Mouse (Mus musculus): Measurements from ENCODE around the gene Ngrn. TPM values are rescaled to one million over a fixed set of nuclear protein-coding genes. Genes with fewer than 3 reads are reported as not detected.

Ngrn gene
- polyA plus RNA-seq, 1 experiment from 2014 or later, result 45.0 TPM

GRCm38 (mm10) chr7:80252437-80252836 lies 8.6 kb upstream of the Ngrn start:
- H3K4me2 ChIP-seq (ENCODE audit: low read depth, low read length), result no peak overlapping the region
- 77% methylated on average over 7 of the region's 7 CpGs for WGBS
- no peak overlapping the region for H3K9ac ChIP-seq (ENCODE audit: low read length)
- ATAC-seq (replicated peaks; ENCODE audit: extremely low read depth, insufficient read depth, low FRiP score), result no peak
- H3K4me1 ChIP-seq (ENCODE audit: control insufficient read depth, insufficient read depth, low read length), result no peaks in the 10 kb centered on the region
- H3K4me3 ChIP-seq (ENCODE audit: low read length), result no peak overlapping the region
- H3K36me3 ChIP-seq (ENCODE audit: control insufficient read depth, insufficient read depth), result no peaks in the 10 kb centered on the region
- H3K27ac ChIP-seq (ENCODE audit: low read length), result no peak overlapping the region
- H3K9me3 ChIP-seq (replicated peaks; ENCODE audit: control insufficient read depth, low read length), result no peaks in the 10 kb centered on the region
- H3K27me3 ChIP-seq (ENCODE audit: control insufficient read depth, insufficient read depth, low read length), result 0 out of 2 replicates have a peak, but pooled peaks cover 3% of the 10 kb centered on the region

DNA sequence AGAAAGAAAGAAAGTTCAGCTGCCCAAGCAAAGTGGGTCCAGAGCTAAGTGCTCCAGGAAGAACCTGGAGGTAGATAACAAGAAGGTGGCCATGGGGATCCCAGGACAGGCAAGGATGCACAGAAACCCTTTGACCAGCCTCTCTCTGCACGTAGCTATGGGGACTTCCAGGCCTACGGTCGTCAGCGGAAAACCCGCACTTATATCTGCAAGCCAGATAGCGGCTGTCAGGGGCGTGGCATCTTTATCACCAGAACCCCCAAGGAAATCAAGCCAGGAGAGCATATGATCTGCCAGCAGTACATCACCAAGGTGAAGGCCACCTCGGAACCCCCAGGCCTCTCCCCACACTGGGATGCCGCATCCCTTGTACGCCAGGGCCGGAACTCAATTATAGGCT lies 8.1 kb upstream of the Ngrn start:
- Histone ChIP-seq H3K9ac (ENCODE audit: low read length) (no peak overlapping the region), H3K4me1 (ENCODE audit: control insufficient read depth, insufficient read depth, low read length) (no peaks in the 10 kb centered on the region), H3K9me3 (replicated peaks; ENCODE audit: control insufficient read depth, low read length) (no peaks in the 10 kb centered on the region), H3K4me3 (ENCODE audit: low read length) (no peak overlapping the region), H3K27ac (ENCODE audit: low read length) (no peak overlapping the region), H3K36me3 (ENCODE audit: control insufficient read depth, insufficient read depth) (no peaks in the 10 kb centered on the region), H3K4me2 (ENCODE audit: low read depth, low read length) (no peak overlapping the region), H3K27me3 (ENCODE audit: control insufficient read depth, insufficient read depth, low read length) (peaks cover 4% of the 10 kb centered on the region; the same call in 1 of the 2 replicates)
- no peak for ATAC-seq (replicated peaks; ENCODE audit: extremely low read depth, insufficient read depth, low FRiP score)
- WGBS, result 62% methylated on average over 11 of the region's 11 CpGs

DNA sequence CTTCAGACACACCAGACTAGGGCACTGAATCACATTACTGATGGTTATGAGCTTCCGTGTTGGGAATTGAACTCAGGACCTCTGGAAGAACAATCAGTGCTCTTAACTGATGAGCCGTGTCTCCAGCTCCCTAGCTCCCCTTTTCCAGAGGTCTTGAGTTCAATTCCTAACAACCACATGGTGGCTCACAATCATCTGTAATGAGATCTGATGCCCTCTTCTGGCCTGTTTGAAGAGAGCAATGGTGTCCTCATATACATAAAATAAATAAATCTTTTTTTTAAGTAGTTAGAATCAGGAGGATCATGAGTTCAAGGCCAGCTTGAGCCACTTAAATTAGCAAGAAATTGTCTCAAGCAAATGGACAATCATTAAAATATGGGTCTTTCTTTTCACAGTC lies 5.0 kb upstream of the Ngrn start:
- WGBS, result 68% methylated on average over 2 of the region's 2 CpGs
- peaks cover 3% of the 10 kb centered on the region for H3K4me1 ChIP-seq (ENCODE audit: control insufficient read depth, insufficient read depth, low read length)
- H3K9me3 ChIP-seq (replicated peaks; ENCODE audit: control insufficient read depth, low read length), result no peaks in the 10 kb centered on the region
- no peak overlapping the region for H3K27ac ChIP-seq (ENCODE audit: low read length)
- no peaks in the 10 kb centered on the region for H3K36me3 ChIP-seq (ENCODE audit: control insufficient read depth, insufficient read depth)
- peaks cover 25% of the 10 kb centered on the region for H3K27me3 ChIP-seq (ENCODE audit: control insufficient read depth, insufficient read depth, low read length)
- no peak overlapping the region for H3K4me2 ChIP-seq (ENCODE audit: low read depth, low read length)
- no peak overlapping the region for H3K9ac ChIP-seq (ENCODE audit: low read length)
- ATAC-seq (replicated peaks; ENCODE audit: extremely low read depth, insufficient read depth, low FRiP score), result no peak
- no peak overlapping the region for H3K4me3 ChIP-seq (ENCODE audit: low read length)

DNA sequence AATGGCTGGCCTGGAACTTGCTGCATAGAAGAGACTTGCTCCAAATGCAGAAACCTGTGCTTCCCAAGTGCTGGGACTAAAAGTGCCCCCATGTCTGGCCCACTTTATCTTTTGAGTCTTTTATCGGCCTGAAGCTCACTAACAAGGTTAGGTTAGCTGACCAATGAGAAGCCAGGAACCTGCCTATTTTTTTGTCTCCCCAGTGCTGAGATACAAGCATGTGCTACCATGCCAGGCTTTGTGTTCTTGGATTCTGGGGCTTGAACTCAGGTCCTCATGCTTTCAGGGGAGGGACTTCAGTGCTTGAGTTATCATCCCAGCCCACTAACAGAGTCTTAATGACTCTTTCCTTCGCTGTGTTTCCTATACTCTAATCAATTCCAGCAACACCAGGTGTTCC lies 3.3 kb upstream of the Ngrn start:
- Histone ChIP-seq H3K27me3 (ENCODE audit: control insufficient read depth, insufficient read depth, low read length) (peaks cover 25% of the 10 kb centered on the region), H3K4me2 (ENCODE audit: low read depth, low read length) (no peak overlapping the region), H3K27ac (ENCODE audit: low read length) (no peak overlapping the region), H3K4me3 (ENCODE audit: low read length) (no peak overlapping the region), H3K36me3 (ENCODE audit: control insufficient read depth, insufficient read depth) (no peaks in the 10 kb centered on the region), H3K9ac (ENCODE audit: low read length) (no peak overlapping the region), H3K4me1 (ENCODE audit: control insufficient read depth, insufficient read depth, low read length) (peaks cover 10% of the 10 kb centered on the region), H3K9me3 (replicated peaks; ENCODE audit: control insufficient read depth, low read length) (no peaks in the 10 kb centered on the region)
- ATAC-seq (replicated peaks; ENCODE audit: extremely low read depth, insufficient read depth, low FRiP score), result no peak
- WGBS, result 67% methylated on average over 2 of the region's 2 CpGs

GRCm38 (mm10) chr7:80261372-80261990 lies 466 bp downstream of the Ngrn start:
- peak overlapping the region; percentile 81 for H3K4me3 ChIP-seq (ENCODE audit: low read length)
- peaks cover 15% of the 10 kb centered on the region for H3K36me3 ChIP-seq (ENCODE audit: control insufficient read depth, insufficient read depth)
- WGBS, result 2% methylated on average over 32 of the region's 32 CpGs
- H3K27me3 ChIP-seq (ENCODE audit: control insufficient read depth, insufficient read depth, low read length), result peaks cover 23% of the 10 kb centered on the region
- H3K9me3 ChIP-seq (replicated peaks; ENCODE audit: control insufficient read depth, low read length), result no peaks in the 10 kb centered on the region
- peaks cover 10% of the 10 kb centered on the region for H3K4me1 ChIP-seq (ENCODE audit: control insufficient read depth, insufficient read depth, low read length)
- ATAC-seq (replicated peaks; ENCODE audit: extremely low read depth, insufficient read depth, low FRiP score), result no peak
- peak overlapping the region; percentile 86 for H3K9ac ChIP-seq (ENCODE audit: low read length)
- H3K27ac ChIP-seq (ENCODE audit: low read length), result peak overlapping the region; percentile 67
- peak overlapping the region; percentile 81 for H3K4me2 ChIP-seq (ENCODE audit: low read depth, low read length)

DNA sequence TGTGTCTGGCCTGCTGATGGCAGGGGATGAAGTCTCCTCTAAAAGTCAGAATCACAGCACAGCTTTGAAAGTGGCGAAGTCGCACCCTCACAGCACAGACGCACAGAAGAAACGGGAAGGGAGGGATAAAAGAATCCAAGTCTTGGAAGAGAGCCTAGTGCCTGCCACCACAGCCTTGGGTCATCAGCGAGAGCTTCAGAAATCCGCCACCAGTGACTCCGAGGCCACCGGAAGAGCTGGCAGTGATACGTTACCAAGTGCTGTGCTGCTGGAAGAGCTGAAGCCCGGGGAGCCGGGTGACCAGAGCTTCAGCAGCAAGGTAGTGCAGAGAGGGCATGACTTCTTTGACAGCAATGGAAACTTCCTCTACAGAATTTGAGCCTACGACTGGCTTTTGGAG lies 3.6 kb downstream of the Ngrn start:
- peaks cover 13% of the 10 kb centered on the region for H3K4me1 ChIP-seq (ENCODE audit: control insufficient read depth, insufficient read depth, low read length)
- ATAC-seq (replicated peaks; ENCODE audit: extremely low read depth, insufficient read depth, low FRiP score), result no peak
- peaks cover 19% of the 10 kb centered on the region for H3K36me3 ChIP-seq (ENCODE audit: control insufficient read depth, insufficient read depth)
- no peak overlapping the region for H3K27ac ChIP-seq (ENCODE audit: low read length)
- peaks cover 4% of the 10 kb centered on the region for H3K27me3 ChIP-seq (ENCODE audit: control insufficient read depth, insufficient read depth, low read length)
- H3K4me3 ChIP-seq (ENCODE audit: low read length), result no peak overlapping the region
- 90% methylated on average over 12 of the region's 12 CpGs for WGBS
- no peak overlapping the region for H3K4me2 ChIP-seq (ENCODE audit: low read depth, low read length)
- no peaks in the 10 kb centered on the region for H3K9me3 ChIP-seq (replicated peaks; ENCODE audit: control insufficient read depth, low read length)
- no peak overlapping the region for H3K9ac ChIP-seq (ENCODE audit: low read length)

GRCm38 (mm10) chr7:80267764-80268163 lies 6.7 kb downstream of the Ngrn start:
- Histone ChIP-seq H3K4me3 (ENCODE audit: low read length) (no peak overlapping the region), H3K9ac (ENCODE audit: low read length) (no peak overlapping the region), H3K4me1 (ENCODE audit: control insufficient read depth, insufficient read depth, low read length) (peaks cover 21% of the 10 kb centered on the region), H3K4me2 (ENCODE audit: low read depth, low read length) (no peak overlapping the region), H3K27ac (ENCODE audit: low read length) (no peak overlapping the region), H3K27me3 (ENCODE audit: control insufficient read depth, insufficient read depth, low read length) (no peaks in the 10 kb centered on the region), H3K9me3 (replicated peaks; ENCODE audit: control insufficient read depth, low read length) (no peaks in the 10 kb centered on the region), H3K36me3 (ENCODE audit: control insufficient read depth, insufficient read depth) (peaks cover 21% of the 10 kb centered on the region)
- ATAC-seq (replicated peaks; ENCODE audit: extremely low read depth, insufficient read depth, low FRiP score), result no peak
- WGBS, result 74% methylated on average over 1 of the region's 1 CpGs

GRCm38 (mm10) chr7:80268897-80269750 lies 8.1 kb downstream of the Ngrn start, which contains the start of gene Vps33b:
Gene Vps33b, plus strand, starts transcription at chr7:80269649.
- Histone ChIP-seq H3K9me3 (replicated peaks; ENCODE audit: control insufficient read depth, low read length) (peaks cover 2% of the 10 kb centered on the region; the same call in 1 of the 2 replicates), H3K9ac (ENCODE audit: low read length) (peak within 1 kb of the TSS; percentile 88), H3K4me1 (ENCODE audit: control insufficient read depth, insufficient read depth, low read length) (peaks cover 21% of the 10 kb centered on the region), H3K27ac (ENCODE audit: low read length) (peak within 1 kb of the TSS; percentile 73), H3K36me3 (ENCODE audit: control insufficient read depth, insufficient read depth) (peaks cover 34% of the 10 kb centered on the region), H3K27me3 (ENCODE audit: control insufficient read depth, insufficient read depth, low read length) (no peaks in the 10 kb centered on the region), H3K4me2 (ENCODE audit: low read depth, low read length) (peak within 1 kb of the TSS; percentile 95), H3K4me3 (ENCODE audit: low read length) (peak within 1 kb of the TSS; percentile 91)
- ATAC-seq (replicated peaks; ENCODE audit: extremely low read depth, insufficient read depth, low FRiP score), result peak; percentile 89
- 3% methylated on average over 21 of the region's 21 CpGs for WGBS

GRCm38 (mm10) chr7:80269751-80270255 lies 8.8 kb downstream of the Ngrn start:
- Histone ChIP-seq H3K36me3 (ENCODE audit: control insufficient read depth, insufficient read depth) (peaks cover 35% of the 10 kb centered on the region), H3K27me3 (ENCODE audit: control insufficient read depth, insufficient read depth, low read length) (no peaks in the 10 kb centered on the region), H3K9ac (ENCODE audit: low read length) (peak overlapping the region; percentile 88), H3K27ac (ENCODE audit: low read length) (peak overlapping the region; percentile 73), H3K4me1 (ENCODE audit: control insufficient read depth, insufficient read depth, low read length) (peaks cover 21% of the 10 kb centered on the region), H3K9me3 (replicated peaks; ENCODE audit: control insufficient read depth, low read length) (peaks cover 9% of the 10 kb centered on the region), H3K4me2 (ENCODE audit: low read depth, low read length) (peak overlapping the region; percentile 95), H3K4me3 (ENCODE audit: low read length) (peak overlapping the region; percentile 91)
- under 1% methylated on average over 23 of the region's 23 CpGs for WGBS
- ATAC-seq (replicated peaks; ENCODE audit: extremely low read depth, insufficient read depth, low FRiP score), result peak; percentile 43

Data from heart, embryonic 16.5 days (tissue).